18 mouse cellular contexts compared by ENCODE assay signal in the genomic region with DNA sequence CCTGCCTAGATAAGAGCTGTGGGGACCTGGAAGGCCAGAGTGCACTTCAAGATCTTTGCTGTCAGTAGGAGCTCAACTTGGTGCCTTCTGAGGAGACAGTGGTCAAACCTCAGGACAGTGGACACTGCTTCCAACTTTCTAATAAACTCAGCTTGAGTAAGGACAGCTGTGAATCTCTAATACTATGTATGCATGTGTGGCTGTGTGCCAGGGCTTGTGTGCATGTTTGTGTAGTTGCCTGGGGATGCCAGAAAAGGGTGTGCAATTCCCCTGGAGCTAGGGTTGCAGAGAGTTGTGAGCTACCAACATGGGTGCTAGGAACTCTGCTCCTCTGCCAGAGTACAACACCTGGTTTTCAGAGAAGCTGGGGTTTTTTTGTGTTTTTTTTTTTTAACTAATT.
"Had no signal": no experiment of that assay in that cellular context is flagged by ENCODE, and none has a peak within 500 bp of the region (broad histone marks: within the 10 kb centered on the region; RNA-seq: fewer than 3 reads in every experiment).

No protein-coding gene starts in this region.

- H3K9me3 ChIP-seq: midbrain, embryonic 10.5 days; midbrain, embryonic 12.5 days; neural tube, embryonic 13.5 days; neural tube, embryonic 15.5 days had no signal

- H3K9ac ChIP-seq: midbrain, embryonic 12.5 days; neural tube, embryonic 13.5 days; neural tube, embryonic 15.5 days had no signal

- ATAC-seq: midbrain, embryonic 16.5 days had no signal

- H3K27ac ChIP-seq: midbrain, embryonic 10.5 days; midbrain, embryonic 12.5 days; neural tube, embryonic 13.5 days; neural tube, embryonic 15.5 days had no signal

- H3K4me2 ChIP-seq: midbrain, embryonic 12.5 days; neural tube, embryonic 13.5 days; neural tube, embryonic 15.5 days had no signal

- H3K27me3 ChIP-seq: midbrain, embryonic 12.5 days; neural tube, embryonic 13.5 days; neural tube, embryonic 15.5 days had no signal

- DNase-seq: lung, adult 18-20 months; lung, postnatal 10 days; lung, postnatal 4 days; midbrain, embryonic 14.5 days; retina, postnatal 1 day; right cerebral cortex, adult 18-20 months; right cerebral cortex, postnatal 25 days; right cerebral cortex, postnatal 4 days; spleen, adult 18-20 months; thymus, adult 18-20 months; thymus, postnatal 14 days; thymus, postnatal 36 days had no signal

- H3K4me1 ChIP-seq: midbrain, embryonic 10.5 days; midbrain, embryonic 12.5 days; neural tube, embryonic 13.5 days; neural tube, embryonic 15.5 days had no signal

- H3K4me3 ChIP-seq: midbrain, embryonic 10.5 days; midbrain, embryonic 12.5 days; myocyte; neural tube, embryonic 13.5 days; neural tube, embryonic 15.5 days had no signal
